Mouse (Mus musculus) myocyte (in vitro differentiated cells): ENCODE measurements at regions not wholly inside any gene's neighbourhood (a gene's known extent, or its start where the extent isn't known, plus 50 kb on each side); places are given as distances from the start of the nearest gene placed in this dataset.

Experiments used
- CEBPB ChIP-seq: IDR thresholded peaks from 2 replicates; pipeline ENCODE4 v1.6.1; 2011; ENCODE audit warnings: mild to moderate bottlenecking, moderate library complexity; ENCODE audit not compliant: poor library complexity, insufficient read depth, severe bottlenecking
- E2F4 ChIP-seq: IDR thresholded peaks from one replicate; pipeline ENCODE4 v1.6.1; 2011; ENCODE audit warnings: mild to moderate bottlenecking, control low read depth, moderate library complexity; ENCODE audit not compliant: insufficient read depth
- MAX ChIP-seq: IDR thresholded peaks from one replicate; pipeline ENCODE4 v1.6.1; 2011; ENCODE audit warnings: low read depth, mild to moderate bottlenecking, control low read depth
- MYOD1 ChIP-seq, 3 experiments: IDR thresholded peaks; one replicate each; pipeline ENCODE4 v1.6.1; 2011; ENCODE audit warnings: control low read depth in 2 of 3, low read depth in 2 of 3, mild to moderate bottlenecking in 2 of 3, moderate library complexity in 1 of 3; ENCODE audit not compliant: insufficient read length in 2 of 3, control insufficient read depth in 1 of 3
- MYOG ChIP-seq, 3 experiments: IDR thresholded peaks; one replicate each; pipeline ENCODE4 v1.6.1; 2011; ENCODE audit warnings: control low read depth in 2 of 3, low read depth in 2 of 3, mild to moderate bottlenecking in 2 of 3; ENCODE audit not compliant: insufficient read length in 2 of 3, control insufficient read depth in 1 of 3, insufficient read depth in 1 of 3
- POLR2A ChIP-seq: IDR thresholded peaks from one replicate; pipeline ENCODE4 v1.6.1; 2011; ENCODE audit warnings: low read depth, mild to moderate bottlenecking, control low read depth, moderate library complexity; ENCODE audit not compliant: insufficient read length
- POLR2AphosphoS2 ChIP-seq: IDR thresholded peaks from one replicate; pipeline ENCODE4 v1.6.1; 2011; ENCODE audit warnings: low read depth, control low read depth; ENCODE audit not compliant: insufficient read length
- SRF ChIP-seq: IDR thresholded peaks from one replicate; pipeline ENCODE4 v1.6.1; 2011; ENCODE audit warnings: low read depth; ENCODE audit not compliant: control insufficient read depth, insufficient read length
- TCF12 ChIP-seq: IDR thresholded peaks from one replicate; pipeline ENCODE4 v1.6.1; 2011; ENCODE audit warnings: mild to moderate bottlenecking, control low read depth; ENCODE audit not compliant: poor library complexity, insufficient read depth, severe bottlenecking
- TCF3 ChIP-seq: IDR thresholded peaks from one replicate; pipeline ENCODE4 v1.6.1; 2011; ENCODE audit warnings: low read depth, control low read depth; ENCODE audit not compliant: insufficient read length
- USF1 ChIP-seq: IDR thresholded peaks from one replicate; pipeline ENCODE4 v1.6.1; 2011; ENCODE audit warnings: low read depth, mild to moderate bottlenecking, control low read depth, moderate library complexity

DNA sequence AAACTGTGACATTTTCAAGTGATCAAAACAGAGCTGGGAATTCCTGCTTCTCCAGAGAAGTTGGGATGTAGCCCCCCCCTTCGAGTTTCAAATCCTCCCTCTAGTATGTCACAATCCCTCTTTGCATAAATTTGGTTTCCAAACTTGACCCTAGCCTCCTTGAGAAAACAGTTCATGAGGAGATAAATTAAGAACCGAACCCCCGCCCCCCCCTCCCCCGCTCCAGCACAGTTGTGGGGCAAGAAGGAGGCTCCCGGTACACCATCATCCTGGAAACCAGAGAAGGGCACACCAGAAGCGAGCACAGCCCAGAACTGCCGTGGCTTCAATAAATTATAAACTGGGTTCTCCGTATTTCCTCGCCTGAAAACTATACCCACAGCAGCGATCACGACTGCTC, 72.5 kb upstream of the Zfp217 start:
- TF ChIP-seq TCF3 (no peak), POLR2AphosphoS2 (no peak), MYOG (IDR thresholded peaks at IDR 0.05; ENCODE audit: control insufficient read depth in 1 of 3, insufficient read depth in 1 of 3, insufficient read length in 2 of 3, low read depth in 2 of 3) (no peak), TCF12 (no peak), MYOD1 (IDR thresholded peaks at IDR 0.05; ENCODE audit: control insufficient read depth in 1 of 3, insufficient read length in 2 of 3, low read depth in 2 of 3) (no peak), POLR2A (no peak), SRF (no peak), USF1 (no peak), MAX (no peak), CEBPB (no peak), E2F4 (no peak)
